Mouse (Mus musculus) cerebellum, adult 11 months (tissue): ENCODE results near the gene Lrguk.

Experiments used
- DNase-seq: peaks from one replicate; pipeline ENCODE4 v3.0.0; 2022

Lrguk gene

GRCm38 (mm10) chr6:34179911-34180310, 150.7 kb downstream of the Lrguk start:
- DNase-seq, result no peak

- DNase-seq, result no peak
Measured at GRCm38 (mm10) chr6:34181961-34182360, 152.7 kb downstream of the Lrguk start.

- DNase-seq, result no peak
Measured at GRCm38 (mm10) chr6:34183326-34183725, 154.1 kb downstream of the Lrguk start.
